Mouse (Mus musculus) kidney, adult 9 months (tissue): ENCODE results near the gene Gm21425.
"Not testable (repeated sequence)": the region's sequence is repeated elsewhere in the genome, so short reads cannot be mapped to it uniquely, and the experiment has no call there.

Experiments used
- DNase-seq: peaks from one replicate; pipeline ENCODE4 v3.0.0; 2022

Gene Gm21425

GRCm38 (mm10) chrY:13161668-13162067, at the start of gene Gm21425:
Gm21425 (plus strand) TSS chrY:13161968.
- DNase-seq, result not testable (repeated sequence)

- not testable (repeated sequence) for DNase-seq
Measured at GRCm38 (mm10) chrY:13133392-13133791, 28.4 kb upstream of the Gm21425 start, which contains the start of gene Gm21891. Gm21891 (minus strand) TSS chrY:13133492.
